Mouse (Mus musculus) ES-Bruce4 (cell line): Measurements from ENCODE around the gene Scamp2. TPM values are rescaled to one million over a fixed set of nuclear protein-coding genes. Genes with fewer than 3 reads are reported as not detected.

Experiments used
- H3K27ac ChIP-seq: 2 replicates; pipeline ENCODE4 v1.5.1; 2012; ENCODE audit warnings: low read length, inconsistent platforms; ENCODE audit not compliant: insufficient read depth
- H3K27me3 ChIP-seq: 2 replicates; pipeline ENCODE4 v1.6.1; 2012; ENCODE audit warnings: mild to moderate bottlenecking, low read length, inconsistent platforms; ENCODE audit not compliant: control insufficient read depth, poor library complexity, insufficient read depth, severe bottlenecking
- H3K36me3 ChIP-seq: 2 replicates; pipeline ENCODE4 v1.6.1; 2012; ENCODE audit warnings: inconsistent platforms, mild to moderate bottlenecking, low read length, moderate library complexity; ENCODE audit not compliant: control insufficient read depth, poor library complexity, insufficient read depth, severe bottlenecking
- H3K4me1 ChIP-seq: one replicate; pipeline ENCODE4 v1.8.1; 2011; ENCODE audit warnings: low read length; ENCODE audit not compliant: control insufficient read depth, insufficient read depth
- H3K4me3 ChIP-seq: 2 replicates; pipeline ENCODE4 v1.5.1; 2011; ENCODE audit warnings: low read depth, mild to moderate bottlenecking, low read length
- H3K9ac ChIP-seq: 2 replicates; pipeline ENCODE4 v1.6.1; 2012; ENCODE audit warnings: low read depth, mild to moderate bottlenecking, inconsistent platforms; ENCODE audit not compliant: poor library complexity, severe bottlenecking
- H3K9me3 ChIP-seq: replicated peaks from 2 replicates; pipeline ENCODE4 v1.6.1; 2012; ENCODE audit warnings: mild to moderate bottlenecking, low read length, inconsistent platforms; ENCODE audit not compliant: control insufficient read depth, poor library complexity, insufficient read depth, severe bottlenecking
- CTCF ChIP-seq: IDR thresholded peaks from one replicate; pipeline ENCODE4 v1.8.1; 2011; ENCODE audit warnings: low read depth, low read length
- EP300 ChIP-seq: IDR thresholded peaks from 2 replicates; pipeline ENCODE4 v1.6.1; 2011; ENCODE audit warnings: low read depth, low read length; ENCODE audit not compliant: insufficient read depth
- POLR2A ChIP-seq: IDR thresholded peaks from one replicate; pipeline ENCODE4 v1.8.1; 2011; ENCODE audit warnings: low read length; ENCODE audit not compliant: insufficient read depth
- polyA plus RNA-seq: library from polyadenylated mRNA; stranded (reverse); fragments of >200 nt; gene quantifications from 2 replicates; pipeline ENCODE4 v1.2.4, GENCODE M21; 2011; ENCODE audit warnings: low read depth; ENCODE audit not compliant: missing spikeins, insufficient read depth, insufficient read length

The Scamp2 gene
- polyA plus RNA-seq, 1 experiment = 26.6 TPM

- no peak overlapping the region for H3K9ac ChIP-seq
- H3K9me3 ChIP-seq = no peaks in the 10 kb centered on the region
- no peak overlapping the region for H3K27ac ChIP-seq
- TF ChIP-seq CTCF (peak; percentile 97), POLR2A (no peak), EP300 (no peak)
- H3K36me3 ChIP-seq = peaks cover 3% of the 10 kb centered on the region; the same call in 1 of the 2 replicates
- no peaks in the 10 kb centered on the region for H3K4me1 ChIP-seq
- H3K4me3 ChIP-seq = no peak overlapping the region
- H3K27me3 ChIP-seq = no peaks in the 10 kb centered on the region
These were observed 68.6 kb downstream of the Scamp2 start for GRCm38 (mm10) chr9:57629118-57629874.

GRCm38 (mm10) chr9:57633481-57634024 lies 72.8 kb downstream of the Scamp2 start:
- Histone ChIP-seq H3K36me3 (no peaks in the 10 kb centered on the region), H3K9me3 (no peaks in the 10 kb centered on the region), H3K27ac (no peak overlapping the region), H3K4me3 (no peak overlapping the region), H3K27me3 (no peaks in the 10 kb centered on the region), H3K9ac (no peak overlapping the region), H3K4me1 (no peaks in the 10 kb centered on the region)
- TF ChIP-seq EP300 (no peak), CTCF (no peak), POLR2A (no peak)

- TF ChIP-seq CTCF (no peak), EP300 (no peak)
- Histone ChIP-seq H3K9ac (no peak overlapping the region), H3K27me3 (no peaks in the 10 kb centered on the region), H3K4me1 (peaks cover 4% of the 10 kb centered on the region), H3K27ac (no peak overlapping the region), H3K36me3 (no peaks in the 10 kb centered on the region), H3K9me3 (no peaks in the 10 kb centered on the region), H3K4me3 (no peak overlapping the region)
These were observed 76.5 kb downstream of the Scamp2 start for GRCm38 (mm10) chr9:57637272-57637671.

- Histone ChIP-seq H3K4me3 (no peak overlapping the region), H3K9me3 (no peaks in the 10 kb centered on the region), H3K4me1 (peaks cover 4% of the 10 kb centered on the region), H3K36me3 (no peaks in the 10 kb centered on the region), H3K27me3 (no peaks in the 10 kb centered on the region), H3K27ac (no peak overlapping the region), H3K9ac (no peak overlapping the region)
- TF ChIP-seq POLR2A = no peak
- TF ChIP-seq EP300 = no peak
- TF ChIP-seq CTCF = no peak
These were observed 77.1 kb downstream of the Scamp2 start for GRCm38 (mm10) chr9:57637741-57638322.

Other genes starting within 250 kb of the Scamp2 start
- 35.6 and 39.8 TPM in 2 replicates for gene Ppcdc, start 120.8 kb upstream of the Scamp2 start, polyA plus RNA-seq
- 31.1 and 32.1 TPM in 2 replicates for gene Scamp5, start 92.9 kb upstream of the Scamp2 start, polyA plus RNA-seq
- 14.3 and 17.6 TPM in 2 replicates for gene Rpp25, start 56.9 kb upstream of the Scamp2 start, polyA plus RNA-seq
- 490 and 512 TPM in 2 replicates for gene Cox5a, start 39.7 kb upstream of the Scamp2 start, polyA plus RNA-seq
- 9.0 and 11.8 TPM in 2 replicates for gene Fam219b, start 23.4 kb upstream of the Scamp2 start, polyA plus RNA-seq
- gene Mpi, start 8.2 kb upstream of the Scamp2 start, polyA plus RNA-seq = 39.1 TPM in 2 replicates
- 10.1 TPM in 2 replicates for gene Ulk3, start 28.5 kb downstream of the Scamp2 start, polyA plus RNA-seq
- gene Cplx3, start 45.3 kb downstream of the Scamp2 start, polyA plus RNA-seq = not detected in 2 replicates
- not detected in 2 replicates for gene Lman1l, start 59.8 kb downstream of the Scamp2 start, polyA plus RNA-seq
- 30.7 and 35.5 TPM in 2 replicates for gene Csk, start 92.7 kb downstream of the Scamp2 start, polyA plus RNA-seq
- gene Cyp1a2, start 122.8 kb downstream of the Scamp2 start, polyA plus RNA-seq = 0.37 TPM in 1 of 2 replicates, not detected in the other
- gene Cyp1a1, start 127.0 kb downstream of the Scamp2 start, polyA plus RNA-seq = 1.2 and 1.8 TPM in 2 replicates
- gene Edc3, start 147.6 kb downstream of the Scamp2 start, polyA plus RNA-seq = 22.0 and 26.3 TPM in 2 replicates
- gene Clk3, start 204.9 kb downstream of the Scamp2 start, polyA plus RNA-seq = 71.2 and 77.7 TPM in 2 replicates